Mouse (Mus musculus): ENCODE measurements around the gene Pqlc2. TPM values are rescaled to one million over a fixed set of nuclear protein-coding genes. Genes with fewer than 3 reads are reported as not detected.
A peak's percentile ranks its signal among the peaks of the same experiment; 100 is the strongest.

Gene Pqlc2
- polyA plus RNA-seq, 1 experiment from 2014 or later: 20.9 TPM

GRCm38 (mm10) chr4:139247966-139248365 is 62.5 kb downstream of the Pqlc2 start:
- no peak overlapping the region for H3K9ac ChIP-seq (ENCODE audit: low read length)
- WGBS: 54% methylated on average over 7 of the region's 7 CpGs
- no peaks in the 10 kb centered on the region for H3K9me3 ChIP-seq (ENCODE audit: control insufficient read depth, low read length)
- no peaks in the 10 kb centered on the region for H3K27me3 ChIP-seq (ENCODE audit: control insufficient read depth, insufficient read depth, low read length)
- H3K27ac ChIP-seq (replicated peaks): 0 out of 2 replicates have a peak overlapping the region, but pooled peaks have one; percentile 8
- H3K36me3 ChIP-seq (ENCODE audit: control insufficient read depth, insufficient read depth, low read length): no peaks in the 10 kb centered on the region; the same call in 1 of the 2 replicates
- H3K4me3 ChIP-seq (ENCODE audit: low read depth, low read length): no peak overlapping the region
- DNase-seq (ENCODE audit: low spot score): peak; percentile 41
- no peak for ATAC-seq (ENCODE audit: low FRiP score, low TSS enrichment)
- no peak for TF ChIP-seq EP300 (optimal IDR thresholded peaks at IDR 0.05)
- no peak for TF ChIP-seq CTCF (IDR thresholded peaks at IDR 0.05; ENCODE audit: low read depth)
- peaks cover 11% of the 10 kb centered on the region for H3K4me1 ChIP-seq (replicated peaks; ENCODE audit: control insufficient read depth, insufficient read depth)
- no peak overlapping the region for H3K4me2 ChIP-seq (replicated peaks; ENCODE audit: low read depth)

DNA sequence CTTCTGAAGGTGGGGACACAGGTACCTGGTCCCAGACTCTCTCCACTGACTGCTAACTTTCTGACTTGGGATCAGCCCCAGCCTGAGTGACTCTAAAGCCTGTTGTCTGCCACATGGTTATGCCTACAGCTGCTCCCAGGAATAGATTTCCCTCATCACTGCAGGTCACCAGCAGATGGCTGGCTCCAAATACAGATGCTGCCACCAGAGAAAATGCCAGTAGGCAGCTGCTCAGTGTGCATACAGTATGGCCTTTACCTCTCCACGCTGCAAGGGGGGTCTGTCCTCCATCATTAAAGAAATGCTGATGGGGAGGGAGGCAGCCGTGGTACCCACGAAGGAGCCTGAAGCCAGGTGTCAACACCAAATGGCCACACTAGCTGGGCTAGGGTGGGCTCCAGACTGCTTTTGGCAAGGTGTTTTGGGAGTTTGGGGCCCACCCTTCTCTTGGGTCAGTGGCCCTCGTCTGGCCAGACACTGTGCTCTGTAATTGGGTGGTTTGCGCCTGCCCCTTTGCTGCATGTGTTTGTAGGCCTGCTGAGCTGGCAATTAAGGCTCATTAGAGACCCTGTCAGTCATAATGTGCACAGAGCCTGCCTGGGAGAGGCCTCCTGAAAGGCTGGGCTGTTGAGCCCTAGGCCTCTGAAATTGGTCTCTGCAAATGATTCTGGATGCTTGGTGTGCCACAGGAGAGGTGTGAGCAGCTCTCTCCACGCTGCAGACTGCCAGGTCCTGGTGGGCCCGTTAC is 64.2 kb downstream of the Pqlc2 start:
- H3K4me1 ChIP-seq (replicated peaks; ENCODE audit: control insufficient read depth, insufficient read depth): peaks cover 6% of the 10 kb centered on the region

DNA sequence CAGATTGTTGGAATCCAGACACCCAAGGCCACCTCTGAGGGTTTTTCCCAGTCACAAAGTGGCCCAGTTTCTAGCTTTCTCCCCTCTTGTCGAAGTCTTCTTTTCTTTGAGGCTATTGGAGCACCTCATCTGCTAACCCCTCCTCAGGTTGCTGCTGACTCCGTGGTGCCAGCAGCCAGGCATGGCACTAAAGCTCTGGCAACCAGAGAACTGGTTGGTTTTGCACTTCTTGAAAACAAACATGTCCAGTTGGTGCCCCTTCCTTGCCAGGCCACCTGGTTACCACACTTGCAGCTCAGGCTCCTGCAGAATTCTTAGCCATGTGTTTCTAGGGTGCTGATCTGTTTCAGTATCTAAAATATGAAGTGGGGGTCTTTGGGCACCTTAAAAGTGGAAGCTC is 65.0 kb downstream of the Pqlc2 start:
- Histone ChIP-seq H3K9ac (ENCODE audit: low read length) (no peak overlapping the region), H3K27me3 (ENCODE audit: control insufficient read depth, insufficient read depth, low read length) (no peaks in the 10 kb centered on the region), H3K27ac (replicated peaks) (no peak overlapping the region), H3K4me1 (replicated peaks; ENCODE audit: control insufficient read depth, insufficient read depth) (peaks cover 5% of the 10 kb centered on the region), H3K36me3 (ENCODE audit: control insufficient read depth, insufficient read depth, low read length) (peaks cover 9% of the 10 kb centered on the region), H3K4me3 (ENCODE audit: low read depth, low read length) (no peak overlapping the region), H3K4me2 (replicated peaks; ENCODE audit: low read depth) (no peak overlapping the region), H3K9me3 (ENCODE audit: control insufficient read depth, low read length) (no peaks in the 10 kb centered on the region)
- 77% methylated on average over 2 of the region's 2 CpGs for WGBS
- DNase-seq (ENCODE audit: low spot score) (no peak), ATAC-seq (ENCODE audit: low FRiP score, low TSS enrichment) (no peak)
- TF ChIP-seq EP300 (optimal IDR thresholded peaks at IDR 0.05): no peak

More for the DNA sequence above, 64.2 kb downstream of the Pqlc2 start:
- no peak for DNase-seq (ENCODE audit: low spot score)
- no peak overlapping the region for H3K27ac ChIP-seq (replicated peaks)
- H3K4me3 ChIP-seq (ENCODE audit: low read depth, low read length): no peak overlapping the region
- H3K27me3 ChIP-seq (ENCODE audit: control insufficient read depth, insufficient read depth, low read length): no peaks in the 10 kb centered on the region
- no peak overlapping the region for H3K4me2 ChIP-seq (replicated peaks; ENCODE audit: low read depth)
- TF ChIP-seq CTCF (IDR thresholded peaks at IDR 0.05; ENCODE audit: low read depth) (no peak), EP300 (optimal IDR thresholded peaks at IDR 0.05) (no peak)
- no peak overlapping the region for H3K9ac ChIP-seq (ENCODE audit: low read length)
- peaks cover 2% of the 10 kb centered on the region for H3K36me3 ChIP-seq (ENCODE audit: control insufficient read depth, insufficient read depth, low read length)
- H3K9me3 ChIP-seq (ENCODE audit: control insufficient read depth, low read length): no peaks in the 10 kb centered on the region
- 73% methylated on average over 7 of the region's 7 CpGs for WGBS
- ATAC-seq (ENCODE audit: low FRiP score, low TSS enrichment): no peak

GRCm38 (mm10) chr4:139244766-139245165 is 65.7 kb downstream of the Pqlc2 start:
- peaks cover 12% of the 10 kb centered on the region for H3K36me3 ChIP-seq (ENCODE audit: control insufficient read depth, insufficient read depth, low read length)
- no peak overlapping the region for H3K27ac ChIP-seq (replicated peaks)
- no peak overlapping the region for H3K4me2 ChIP-seq (replicated peaks; ENCODE audit: low read depth)
- H3K9ac ChIP-seq (ENCODE audit: low read length): no peak overlapping the region
- DNase-seq (ENCODE audit: low spot score) (no peak), ATAC-seq (ENCODE audit: low FRiP score, low TSS enrichment) (no peak)
- H3K27me3 ChIP-seq (ENCODE audit: control insufficient read depth, insufficient read depth, low read length): no peaks in the 10 kb centered on the region
- TF ChIP-seq EP300 (optimal IDR thresholded peaks at IDR 0.05) (no peak), CTCF (IDR thresholded peaks at IDR 0.05; ENCODE audit: low read depth) (no peak)
- H3K4me3 ChIP-seq (ENCODE audit: low read depth, low read length): no peak overlapping the region
- H3K9me3 ChIP-seq (ENCODE audit: control insufficient read depth, low read length): no peaks in the 10 kb centered on the region
- H3K4me1 ChIP-seq (replicated peaks; ENCODE audit: control insufficient read depth, insufficient read depth): no peaks in the 10 kb centered on the region
- WGBS: 64% methylated on average over 6 of the region's 6 CpGs

DNA sequence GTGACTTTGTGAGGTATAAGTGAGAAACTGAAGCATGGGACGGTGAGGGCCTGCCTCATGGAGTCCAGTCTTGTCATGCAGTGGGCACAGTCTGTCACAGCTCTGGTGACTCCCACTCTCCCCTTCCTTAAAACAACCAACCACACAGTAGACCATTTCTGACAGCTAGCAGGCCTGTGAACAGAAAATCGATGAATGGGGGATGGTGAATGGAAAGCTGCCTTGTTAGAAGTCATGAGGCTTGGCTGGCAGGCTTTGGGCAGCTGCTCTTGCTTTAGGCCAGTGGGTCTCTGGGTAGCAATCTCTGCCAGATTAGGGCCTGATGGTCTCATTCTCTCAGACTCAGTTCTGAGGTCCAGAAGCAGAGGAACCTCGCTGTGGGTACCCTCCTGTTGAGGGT is 66.3 kb downstream of the Pqlc2 start:
- Histone ChIP-seq H3K27ac (replicated peaks) (no peak overlapping the region), H3K4me1 (replicated peaks; ENCODE audit: control insufficient read depth, insufficient read depth) (no peaks in the 10 kb centered on the region), H3K9me3 (ENCODE audit: control insufficient read depth, low read length) (no peaks in the 10 kb centered on the region), H3K4me2 (replicated peaks; ENCODE audit: low read depth) (no peak overlapping the region), H3K9ac (ENCODE audit: low read length) (no peak overlapping the region), H3K4me3 (ENCODE audit: low read depth, low read length) (no peak overlapping the region), H3K27me3 (ENCODE audit: control insufficient read depth, insufficient read depth, low read length) (no peaks in the 10 kb centered on the region), H3K36me3 (ENCODE audit: control insufficient read depth, insufficient read depth, low read length) (peaks cover 12% of the 10 kb centered on the region)
- 82% methylated on average over 3 of the region's 3 CpGs for WGBS
- DNase-seq (ENCODE audit: low spot score): no peak
- no peak for ATAC-seq (ENCODE audit: low FRiP score, low TSS enrichment)
- TF ChIP-seq CTCF (IDR thresholded peaks at IDR 0.05; ENCODE audit: low read depth): no peak
- no peak for TF ChIP-seq EP300 (optimal IDR thresholded peaks at IDR 0.05)

Small RNAs within 50 kb of the gene (microRNA-seq; reads per million reads assigned to microRNA genes)
- gene Gm24245 (not detected), gene Gm25732 (not detected)

Other genes with a start within 250 kb of the Pqlc2 start
- gene Htr6, start 235.1 kb downstream of the Pqlc2 start, polyA plus RNA-seq (2015; fragmentation: Nextera tagmentation; extraction: Ambion mirVana): 0.05 TPM in 1 of 2 replicates, not detected in the other
- 53.6 and 58.9 TPM in 2 replicates for gene Nbl1, start 217.7 kb downstream of the Pqlc2 start, polyA plus RNA-seq (2015; fragmentation: Nextera tagmentation; extraction: Ambion mirVana)
- 569 and 588 TPM in 2 replicates for gene Minos1, start 179.6 kb downstream of the Pqlc2 start, polyA plus RNA-seq (2015; fragmentation: Nextera tagmentation; extraction: Ambion mirVana)
- 341 and 344 TPM in 2 replicates for gene Capzb, start 117.8 kb downstream of the Pqlc2 start, polyA plus RNA-seq (2015; fragmentation: Nextera tagmentation; extraction: Ambion mirVana)
- 73.2 and 73.8 TPM in 2 replicates for gene Akr7a5, start within 50 bp of the Pqlc2 start, polyA plus RNA-seq (2015; fragmentation: Nextera tagmentation; extraction: Ambion mirVana)
- 41.0 and 43.7 TPM in 2 replicates for gene Mrto4, start 41.9 kb upstream of the Pqlc2 start, polyA plus RNA-seq (2015; fragmentation: Nextera tagmentation; extraction: Ambion mirVana)
- 10.7 and 11.9 TPM in 2 replicates for gene Emc1, start 41.9 kb upstream of the Pqlc2 start, polyA plus RNA-seq (2015; fragmentation: Nextera tagmentation; extraction: Ambion mirVana)
- 32.8 and 33.1 TPM in 2 replicates for gene Ubr4, start 41.9 kb upstream of the Pqlc2 start, polyA plus RNA-seq (2015; fragmentation: Nextera tagmentation; extraction: Ambion mirVana)
- 3.8 and 4.0 TPM in 2 replicates for gene Iffo2, start 219.8 kb upstream of the Pqlc2 start, polyA plus RNA-seq (2015; fragmentation: Nextera tagmentation; extraction: Ambion mirVana)

Data from stomach, postnatal 0 days (tissue).